ENCODE assay signal across 8 mouse cellular contexts in genomic region chr6:90537941-90538340, GRCm38 (mm10). TPM values are rescaled to one million over a fixed set of nuclear protein-coding genes. Genes with fewer than 3 reads are reported as not detected.
A peak's percentile ranks its signal among the peaks of the same experiment; 100 is the strongest.
DNase-seq lines count a peak whose midpoint lies in the region; ATAC-seq and TF ChIP-seq lines count a peak whose summit lies in the region.

No protein-coding gene starts in this region.

- peaks cover 37% of the 10 kb centered on the region for H3K27me3 ChIP-seq in heart, embryonic 12.5 days (replicated peaks)
- no peaks in the 10 kb centered on the region for H3K27me3 ChIP-seq in kidney, adult 2 months (replicated peaks; ENCODE audit: control insufficient read depth, insufficient read depth, low read length)
- H3K27me3 ChIP-seq in limb, embryonic 11.5 days (ENCODE audit: control insufficient read depth, insufficient read depth, low read length), result no peaks in the 10 kb centered on the region
- H3K27me3 ChIP-seq in midbrain, embryonic 14.5 days (ENCODE audit: control insufficient read depth, insufficient read depth, low read length), result no peaks in the 10 kb centered on the region

- no peak for TF ChIP-seq POLR2A in kidney, adult 2 months (IDR thresholded peaks at IDR 0.05; ENCODE audit: low read depth, low read length)

- DNase-seq in heart, adult 11 months, result peak; percentile 96
- DNase-seq in cerebellum, postnatal 25 days, result peak; percentile 94 to 96
- peak; percentile 70 to 73 for DNase-seq in gastrocnemius, adult 8-10 months (ENCODE audit: low spot score in 2 of 2)
- peak; percentile 90 for DNase-seq in kidney, adult 2 months
- peak; percentile 90 for DNase-seq in limb, embryonic 11.5 days (ENCODE audit: low spot score)
- peak; percentile 88 for DNase-seq in midbrain, embryonic 14.5 days
- peak; percentile 55 to 78 for DNase-seq in spleen, postnatal 10 days (ENCODE audit: low spot score in 2 of 2)

- WGBS in heart, embryonic 12.5 days, result 7% methylated on average over 7 of the region's 7 CpGs
- 6% methylated on average over 7 of the region's 7 CpGs for WGBS in kidney, adult 2 months
- WGBS in limb, embryonic 11.5 days, result 5% methylated on average over 7 of the region's 7 CpGs
- 11% methylated on average over 7 of the region's 7 CpGs for WGBS in midbrain, embryonic 14.5 days

- no peak overlapping the region for H3K9ac ChIP-seq in heart, embryonic 12.5 days
- no peak overlapping the region for H3K9ac ChIP-seq in limb, embryonic 11.5 days (ENCODE audit: low read length)
- no peak overlapping the region for H3K9ac ChIP-seq in midbrain, embryonic 14.5 days (replicated peaks; ENCODE audit: low read length)

- TF ChIP-seq CTCF in kidney, adult 2 months (conservative IDR thresholded peaks at IDR 0.05; ENCODE audit: insufficient read depth, insufficient read length, low read depth, low read length), result peak; percentile 91

- H3K36me3 ChIP-seq in heart, embryonic 12.5 days, result no peaks in the 10 kb centered on the region
- no peaks in the 10 kb centered on the region for H3K36me3 ChIP-seq in kidney, adult 2 months (ENCODE audit: control insufficient read depth, insufficient read depth, low read length)
- H3K36me3 ChIP-seq in limb, embryonic 11.5 days (ENCODE audit: control insufficient read depth, insufficient read depth, low read length), result no peaks in the 10 kb centered on the region
- no peaks in the 10 kb centered on the region for H3K36me3 ChIP-seq in midbrain, embryonic 14.5 days (ENCODE audit: control insufficient read depth, insufficient read depth, low read length)

- no peaks in the 10 kb centered on the region for H3K9me3 ChIP-seq in heart, embryonic 12.5 days (replicated peaks)
- no peaks in the 10 kb centered on the region for H3K9me3 ChIP-seq in limb, embryonic 11.5 days (ENCODE audit: control insufficient read depth, low read length)
- no peaks in the 10 kb centered on the region for H3K9me3 ChIP-seq in midbrain, embryonic 14.5 days (ENCODE audit: control insufficient read depth, low read length)

- no peak overlapping the region for H3K4me2 ChIP-seq in heart, embryonic 12.5 days
- no peak overlapping the region for H3K4me2 ChIP-seq in limb, embryonic 11.5 days (ENCODE audit: low read depth, severe bottlenecking)
- H3K4me2 ChIP-seq in midbrain, embryonic 14.5 days (ENCODE audit: low read length), result no peak overlapping the region

- no peak for ATAC-seq in heart, embryonic 12.5 days (ENCODE audit: insufficient number of reproducible peaks, low FRiP score)
- peak; percentile 70 for ATAC-seq in limb, embryonic 11.5 days (ENCODE audit: insufficient number of reproducible peaks, low FRiP score, low TSS enrichment, low read depth)
- 0 out of 2 replicates have a peak, but pooled peaks have one; percentile 51 for ATAC-seq in midbrain, embryonic 14.5 days (ENCODE audit: low FRiP score, low TSS enrichment)

- no peak overlapping the region for H3K27ac ChIP-seq in heart, embryonic 12.5 days (ENCODE audit: poor library complexity, severe bottlenecking)
- H3K27ac ChIP-seq in kidney, adult 2 months (ENCODE audit: insufficient read depth, low read depth, low read length), result no peak overlapping the region
- no peak overlapping the region for H3K27ac ChIP-seq in limb, embryonic 11.5 days (replicated peaks; ENCODE audit: low read depth, low read length)
- no peak overlapping the region for H3K27ac ChIP-seq in midbrain, embryonic 14.5 days (replicated peaks; ENCODE audit: low read depth, low read length)

- no peak overlapping the region for H3K4me3 ChIP-seq in heart, embryonic 12.5 days
- H3K4me3 ChIP-seq in kidney, adult 2 months (ENCODE audit: insufficient read depth, low read depth, low read length), result no peak overlapping the region
- no peak overlapping the region for H3K4me3 ChIP-seq in limb, embryonic 11.5 days (ENCODE audit: low read depth, low read length)
- no peak overlapping the region for H3K4me3 ChIP-seq in midbrain, embryonic 14.5 days (replicated peaks; ENCODE audit: low read depth, low read length)

- H3K4me1 ChIP-seq in heart, embryonic 12.5 days (replicated peaks), result no peaks in the 10 kb centered on the region
- no peaks in the 10 kb centered on the region for H3K4me1 ChIP-seq in kidney, adult 2 months (ENCODE audit: control insufficient read depth, insufficient read depth, low read length)
- no peaks in the 10 kb centered on the region for H3K4me1 ChIP-seq in limb, embryonic 11.5 days (ENCODE audit: control insufficient read depth, insufficient read depth, low read length)
- H3K4me1 ChIP-seq in midbrain, embryonic 14.5 days (ENCODE audit: control insufficient read depth, insufficient read depth, low read length), result peaks cover 4% of the 10 kb centered on the region; the same call in 1 of the 2 replicates

RNA-seq across cellular contexts. Expression of gene Aldh1l1, which starts 51.7 kb away (rescaled TPM):
- 1.1 and 2.1 TPM in 2 replicates for polyA plus RNA-seq in heart, embryonic 12.5 days (2016; fragmentation: Nextera tagmentation; extraction: Ambion mirVana)
- total RNA-seq in gastrocnemius, adult 8-10 months (2022), result 1 to 10 TPM; 2.4 to 5.5 (median 4.0) TPM
- polyA plus RNA-seq in kidney, adult 2 months (2012; rRNA removed), result 253 and 260 TPM in 2 replicates
- polyA plus RNA-seq in limb, embryonic 11.5 days (2014; fragmentation: Nextera tagmentation; extraction: Ambion mirVana), result 0.57 and 1.4 TPM in 2 replicates
- polyA plus RNA-seq in midbrain, embryonic 14.5 days (2014; fragmentation: Nextera tagmentation; extraction: Ambion mirVana), result 44.5 and 51.9 TPM in 2 replicates

Comparison
In these comparisons a context has a peak if more than half of its experiments do, and no peak if none do; other contexts are left out.
1. RNA of gene Aldh1l1, which starts 51.7 kb away (polyA plus RNA-seq): 253 to 260 TPM in kidney, adult 2 months and 44.5 to 51.9 TPM in midbrain, embryonic 14.5 days; 1.1 to 2.1 TPM in heart, embryonic 12.5 days and 0.57 to 1.4 TPM in limb, embryonic 11.5 days; every median in the first group is over 10 times any median in the second.
2. Peak in every context shown above with its lines, with median percentiles within 50 percentile points of each other: DNase-seq.